Mouse (Mus musculus) hindbrain, embryonic 14.5 days (tissue): ENCODE measurements at regions not wholly inside any gene's neighbourhood (a gene's known extent, or its start where the extent isn't known, plus 50 kb on each side); places are given as distances from the start of the nearest gene placed in this dataset.

Source experiments
- ATAC-seq: fragments of 200-750 bp; cut with Nextera tagmentation; 2 replicates; pipeline ENCODE4 v1.8.0; 2017; ENCODE audit warnings: moderate number of reproducible peaks, mild to moderate bottlenecking, moderate TSS enrichment, moderate library complexity; ENCODE audit not compliant: low FRiP score
- DNase-seq: peaks from one replicate; pipeline ENCODE4 v3.0.0-alpha.2; 2015; ENCODE audit warnings: low spot score
- H3K27ac ChIP-seq: fragments of 300-500 bp; sonication (generic); 2 replicates; pipeline ENCODE4 v1.5.1; 2014; ENCODE audit warnings: mild to moderate bottlenecking, moderate library complexity
- H3K27me3 ChIP-seq: fragments of 300-500 bp; sonication (generic); 2 replicates; pipeline ENCODE4 v1.6.1; 2014; ENCODE audit warnings: mild to moderate bottlenecking, low read length, mixed read lengths; ENCODE audit not compliant: control insufficient read depth, insufficient read depth
- H3K36me3 ChIP-seq: fragments of 300-500 bp; sonication (generic); replicated peaks from 2 replicates; pipeline ENCODE4 v1.6.1; 2014; ENCODE audit not compliant: control insufficient read depth, insufficient read depth
- H3K4me1 ChIP-seq: fragments of 300-500 bp; sonication (generic); replicated peaks from 2 replicates; pipeline ENCODE4 v1.6.1; 2014; ENCODE audit warnings: antibody characterized with exemption, low read length, mixed read lengths; ENCODE audit not compliant: control insufficient read depth, insufficient read depth
- H3K4me2 ChIP-seq: fragments of 300-500 bp; sonication (generic); replicated peaks from 2 replicates; pipeline ENCODE4 v1.6.1; 2014; ENCODE audit warnings: mild to moderate bottlenecking, moderate library complexity
- H3K4me3 ChIP-seq: fragments of 300-500 bp; sonication (generic); replicated peaks from 2 replicates; pipeline ENCODE4 v1.5.1; 2014; ENCODE audit warnings: mild to moderate bottlenecking, low read length
- H3K9ac ChIP-seq: fragments of 300-500 bp; sonication (generic); 2 replicates; pipeline ENCODE4 v1.6.1; 2014
- H3K9me3 ChIP-seq: fragments of 300-500 bp; sonication (generic); 2 replicates; pipeline ENCODE4 v1.6.1; 2016; ENCODE audit warnings: low read length; ENCODE audit not compliant: control insufficient read depth
- WGBS: fragments of 180-500 bp; shearing (Covaris S2); extraction: QIAGEN DNeasy Blood & Tissue Kit; methylation state at CpG from one replicate; pipeline ENCODE4 v1.1.7; 2014; 5-methylcytosine and 5-hydroxymethylcytosine counted together

DNA sequence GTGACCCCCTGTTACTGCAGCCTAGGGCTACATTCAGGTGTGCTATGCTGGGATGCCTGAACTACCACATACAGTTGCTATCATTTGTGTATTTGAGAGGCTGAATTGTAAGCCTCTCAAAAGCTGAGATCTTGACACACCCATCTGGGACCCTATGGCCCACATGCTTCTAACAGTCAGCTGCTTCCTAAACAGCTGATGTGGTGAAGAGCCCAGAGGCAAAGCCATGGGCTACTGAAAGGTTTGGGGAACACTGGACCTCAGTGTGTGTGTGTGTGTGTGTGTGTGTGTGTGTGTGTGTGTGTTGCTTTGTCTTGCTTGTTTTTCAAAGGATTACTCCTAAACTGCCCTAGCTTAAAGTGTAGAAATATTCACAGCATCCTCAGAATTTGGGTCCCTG, 75.0 kb downstream of the Lbh start:
- Histone ChIP-seq H3K4me2 (no peak overlapping the region), H3K27me3 (no peaks in the 10 kb centered on the region), H3K4me1 (peaks cover 10% of the 10 kb centered on the region), H3K9me3 (no peaks in the 10 kb centered on the region), H3K9ac (no peak overlapping the region), H3K27ac (no peak overlapping the region), H3K36me3 (no peaks in the 10 kb centered on the region), H3K4me3 (no peak overlapping the region)
- ATAC-seq (no peak), DNase-seq (no peak)

DNA sequence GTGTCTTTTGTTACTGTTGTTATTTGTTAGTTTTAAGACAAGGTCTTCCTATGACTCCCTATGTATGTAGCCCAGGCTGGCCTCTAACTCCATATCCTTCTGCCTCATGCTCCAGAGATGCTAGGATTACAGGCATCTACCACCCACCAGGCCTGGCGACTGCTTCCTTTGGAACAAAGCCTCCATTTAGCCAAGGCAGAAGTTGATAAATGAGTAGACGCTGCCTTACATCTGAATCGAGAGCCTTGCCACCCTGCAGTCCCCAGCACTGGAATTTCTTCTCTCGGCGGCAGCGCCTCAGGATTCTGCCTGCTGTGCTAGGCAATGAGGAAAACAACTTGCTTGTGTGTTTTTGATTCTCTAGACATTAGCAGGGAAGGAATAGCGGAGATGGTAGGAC, 75.5 kb downstream of the Lbh start:
- WGBS: 25% methylated on average over 7 of the region's 7 CpGs
- peak; percentile 30 for DNase-seq

DNA sequence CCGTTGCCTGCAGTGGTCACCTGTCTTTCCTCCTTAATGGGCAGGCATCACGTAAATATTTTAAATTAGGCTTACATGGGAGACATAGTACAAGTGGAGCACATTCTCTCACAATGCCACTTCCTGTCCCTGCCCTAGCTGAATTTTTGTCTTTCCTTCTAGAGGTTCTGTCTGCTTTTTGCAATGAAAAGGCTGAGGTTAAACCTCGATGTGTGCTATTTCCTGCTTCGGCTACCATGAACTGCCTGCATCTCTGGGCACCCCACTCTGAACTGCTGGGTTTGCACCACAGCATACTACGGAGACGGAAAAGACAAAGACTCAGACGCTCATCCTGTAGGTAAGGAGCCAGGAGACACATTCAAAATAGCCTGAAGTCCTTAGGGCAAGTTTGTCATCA, 78.4 kb downstream of the Lbh start:
- Histone ChIP-seq H3K4me2 (no peak overlapping the region), H3K4me1 (peaks cover 10% of the 10 kb centered on the region), H3K9ac (no peak overlapping the region), H3K27ac (no peak overlapping the region), H3K4me3 (no peak overlapping the region), H3K27me3 (no peaks in the 10 kb centered on the region), H3K36me3 (no peaks in the 10 kb centered on the region), H3K9me3 (no peaks in the 10 kb centered on the region)
- no peak for DNase-seq
- WGBS: 82% methylated on average over 7 of the region's 7 CpGs
- ATAC-seq: no peak

More for the DNA sequence above, 75.5 kb downstream of the Lbh start:
- no peaks in the 10 kb centered on the region for H3K27me3 ChIP-seq
- H3K9me3 ChIP-seq: no peaks in the 10 kb centered on the region
- H3K4me2 ChIP-seq: no peak overlapping the region
- no peak overlapping the region for H3K4me3 ChIP-seq
- H3K27ac ChIP-seq: no peak overlapping the region
- ATAC-seq: no peak; the same call in 1 of the 2 replicates
- H3K36me3 ChIP-seq: no peaks in the 10 kb centered on the region
- peaks cover 10% of the 10 kb centered on the region for H3K4me1 ChIP-seq
- no peak overlapping the region for H3K9ac ChIP-seq

DNA sequence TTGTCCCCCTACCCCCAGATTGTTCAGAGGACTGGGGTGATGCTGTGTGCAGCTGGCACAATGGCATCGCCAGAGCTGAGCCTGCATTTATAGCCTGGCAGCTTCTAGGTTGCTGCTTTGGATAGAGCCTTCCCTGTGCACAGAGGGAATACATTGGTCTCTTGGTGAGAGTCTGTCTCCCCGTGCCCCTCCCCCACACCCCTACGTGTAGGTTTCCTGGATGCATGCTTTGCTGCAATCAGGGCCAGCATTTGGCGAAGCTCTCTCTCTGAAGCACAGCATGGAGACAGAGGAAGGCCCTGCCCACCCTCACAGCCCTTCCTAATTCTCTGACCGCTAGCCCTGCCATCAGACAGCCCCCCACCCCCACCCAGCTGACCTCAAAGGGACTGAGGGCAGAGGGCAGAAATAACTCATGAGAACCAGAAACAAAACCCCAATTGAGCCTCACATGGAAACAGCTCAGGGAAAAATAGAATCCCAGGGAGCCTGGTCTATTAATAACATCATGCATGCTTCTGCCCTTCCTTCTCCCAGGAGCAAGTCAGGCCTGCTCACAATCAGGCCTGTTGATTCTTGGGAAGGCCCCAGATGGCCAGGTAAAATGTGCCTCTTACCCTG, 79.3 kb downstream of the Lbh start:
- ATAC-seq (peak; percentile 57; the same call in 1 of the 2 replicates), DNase-seq (peak; percentile 32)
- H3K9me3 ChIP-seq: no peaks in the 10 kb centered on the region
- no peak overlapping the region for H3K4me2 ChIP-seq
- no peaks in the 10 kb centered on the region for H3K27me3 ChIP-seq
- WGBS: 8% methylated on average over 5 of the region's 5 CpGs
- no peaks in the 10 kb centered on the region for H3K36me3 ChIP-seq
- H3K27ac ChIP-seq: no peak overlapping the region
- H3K4me3 ChIP-seq: no peak overlapping the region
- peak overlapping the region; percentile 25; the same call in 1 of the 2 replicates for H3K9ac ChIP-seq
- H3K4me1 ChIP-seq: peaks cover 10% of the 10 kb centered on the region

DNA sequence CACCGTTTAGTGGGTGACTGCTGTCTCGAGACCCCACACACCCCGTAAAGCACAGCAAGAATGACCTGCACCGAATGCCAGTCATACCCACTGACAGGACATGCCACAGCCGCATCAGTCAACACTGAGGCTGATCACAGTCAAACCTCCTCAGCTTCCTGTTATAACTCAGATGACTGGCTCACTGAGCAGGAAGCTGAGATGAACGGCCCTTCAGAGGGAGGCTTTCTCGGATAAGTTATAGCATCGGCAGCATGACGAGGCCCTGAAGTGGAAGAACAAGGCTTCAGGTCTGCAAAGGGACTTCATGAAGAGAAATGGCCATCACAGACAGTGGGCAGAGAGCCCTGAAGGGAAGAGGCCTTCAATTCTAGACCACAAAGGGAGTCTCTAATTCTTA, 87.0 kb downstream of the Lbh start:
- Histone ChIP-seq H3K4me2 (no peak overlapping the region), H3K4me3 (no peak overlapping the region), H3K27ac (no peak overlapping the region), H3K36me3 (no peaks in the 10 kb centered on the region), H3K27me3 (no peaks in the 10 kb centered on the region), H3K9me3 (no peaks in the 10 kb centered on the region), H3K4me1 (no peaks in the 10 kb centered on the region), H3K9ac (no peak overlapping the region)
- WGBS: 93% methylated on average over 9 of the region's 9 CpGs
- ATAC-seq (no peak), DNase-seq (no peak)

DNA sequence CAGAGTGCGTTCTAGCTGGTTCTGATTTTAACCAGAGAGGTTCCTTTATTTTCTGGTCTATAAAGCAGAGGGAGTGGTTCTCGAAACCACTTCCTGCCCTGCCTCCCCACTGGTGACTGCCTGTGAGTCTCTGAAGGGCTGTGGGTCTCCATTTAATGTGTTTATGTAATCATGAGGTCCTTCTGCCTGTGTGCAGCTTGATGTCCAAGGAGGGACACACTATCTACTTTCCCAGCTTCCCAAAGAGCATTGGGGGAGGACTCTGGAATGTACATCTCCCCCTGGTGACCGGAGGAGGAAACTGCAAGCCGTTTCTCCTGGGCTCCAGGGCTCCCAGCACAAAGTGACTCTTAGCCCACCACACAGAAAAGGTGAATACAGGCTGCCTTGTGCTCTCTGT, 90.8 kb downstream of the Lbh start:
- Histone ChIP-seq H3K27ac (no peak overlapping the region), H3K36me3 (no peaks in the 10 kb centered on the region), H3K9ac (no peak overlapping the region), H3K9me3 (no peaks in the 10 kb centered on the region), H3K4me3 (no peak overlapping the region), H3K4me2 (no peak overlapping the region), H3K27me3 (no peaks in the 10 kb centered on the region), H3K4me1 (no peaks in the 10 kb centered on the region)
- WGBS: 54% methylated on average over 4 of the region's 4 CpGs
- peak; percentile 45 for DNase-seq
- no peak for ATAC-seq

DNA sequence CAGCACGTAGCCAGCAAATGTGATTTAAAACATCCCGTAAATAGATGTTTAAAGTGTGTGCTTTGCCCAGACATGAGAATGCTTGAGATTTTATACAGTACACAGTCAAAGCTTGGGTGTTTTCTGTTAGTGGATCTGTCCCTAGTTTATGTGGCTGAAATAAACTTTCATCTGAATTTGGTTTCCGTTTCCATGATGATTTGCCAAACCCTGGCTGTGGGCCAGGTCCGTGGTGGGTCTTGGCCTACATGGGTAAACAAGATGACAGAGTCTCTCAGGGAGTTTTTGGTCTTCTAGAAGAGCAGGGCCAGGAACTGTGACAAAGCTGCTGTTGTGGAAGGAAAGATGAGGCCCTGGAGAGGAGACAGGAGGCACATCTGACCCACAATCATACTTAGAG, 91.9 kb downstream of the Lbh start:
- DNase-seq (no peak), ATAC-seq (no peak)
- H3K27ac ChIP-seq: no peak overlapping the region
- 81% methylated on average over 4 of the region's 4 CpGs for WGBS
- no peak overlapping the region for H3K4me3 ChIP-seq
- no peaks in the 10 kb centered on the region for H3K9me3 ChIP-seq
- H3K9ac ChIP-seq: no peak overlapping the region
- H3K4me2 ChIP-seq: no peak overlapping the region
- H3K4me1 ChIP-seq: no peaks in the 10 kb centered on the region
- no peaks in the 10 kb centered on the region for H3K36me3 ChIP-seq
- H3K27me3 ChIP-seq: no peaks in the 10 kb centered on the region

DNA sequence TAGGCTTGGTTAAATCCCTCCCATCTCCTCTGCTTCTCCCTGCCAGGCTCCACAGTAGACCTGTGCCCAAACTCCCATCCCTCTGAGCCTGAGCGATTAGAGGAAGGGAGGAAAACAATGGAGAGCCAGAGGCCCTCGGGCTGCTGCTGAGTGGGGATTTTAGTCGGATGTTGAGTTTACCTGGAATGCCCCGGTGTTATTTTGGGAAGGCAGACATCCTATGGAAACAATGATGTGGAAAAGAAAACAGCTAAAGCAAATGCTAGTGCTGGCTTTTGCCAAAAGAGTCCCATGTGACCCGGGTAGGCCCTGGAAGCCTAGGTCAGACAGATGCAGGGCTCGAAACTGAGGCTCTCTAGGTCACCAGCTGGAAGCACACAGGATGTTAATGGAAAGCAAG, 94.3 kb downstream of the Lbh start:
- DNase-seq (no peak), ATAC-seq (no peak)
- Histone ChIP-seq H3K27ac (no peak overlapping the region), H3K4me3 (no peak overlapping the region), H3K4me2 (no peak overlapping the region), H3K27me3 (no peaks in the 10 kb centered on the region), H3K36me3 (no peaks in the 10 kb centered on the region), H3K9me3 (no peaks in the 10 kb centered on the region), H3K9ac (no peak overlapping the region), H3K4me1 (no peaks in the 10 kb centered on the region)
- 54% methylated on average over 6 of the region's 6 CpGs for WGBS

DNA sequence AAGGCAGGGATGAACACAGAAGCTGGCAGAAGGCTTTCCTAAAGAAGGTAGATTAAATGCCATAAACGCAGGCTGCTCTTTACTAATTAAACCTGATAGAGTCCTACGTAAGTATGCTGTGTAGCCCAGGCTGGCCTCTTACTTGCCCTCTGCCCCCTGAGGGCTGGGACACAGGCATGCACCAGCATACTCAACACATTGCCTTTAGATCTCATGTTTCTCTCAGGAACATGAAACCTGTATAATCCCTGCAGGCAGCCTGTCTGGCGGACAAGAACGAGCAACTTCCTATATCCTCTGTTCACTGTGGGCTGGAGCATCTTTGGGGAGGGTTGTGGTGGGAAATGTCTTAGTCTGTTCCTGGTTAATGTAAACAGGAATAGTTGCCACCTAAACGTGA, 94.8 kb upstream of the Lclat1 start:
- no peaks in the 10 kb centered on the region for H3K27me3 ChIP-seq
- no peak for DNase-seq
- H3K4me2 ChIP-seq: no peak overlapping the region
- no peak for ATAC-seq
- no peaks in the 10 kb centered on the region for H3K4me1 ChIP-seq
- 77% methylated on average over 5 of the region's 5 CpGs for WGBS
- H3K27ac ChIP-seq: no peak overlapping the region
- H3K9ac ChIP-seq: no peak overlapping the region
- H3K9me3 ChIP-seq: no peaks in the 10 kb centered on the region
- no peaks in the 10 kb centered on the region for H3K36me3 ChIP-seq
- no peak overlapping the region for H3K4me3 ChIP-seq
